Mouse (Mus musculus): ENCODE results near the gene Cenpp. TPM values are rescaled to one million over a fixed set of nuclear protein-coding genes. Genes with fewer than 3 reads are reported as not detected.

The Cenpp gene
- total and polyA plus RNA-seq, 2 experiments from 2014 or later = 6.9 to 9.0 TPM

DNA sequence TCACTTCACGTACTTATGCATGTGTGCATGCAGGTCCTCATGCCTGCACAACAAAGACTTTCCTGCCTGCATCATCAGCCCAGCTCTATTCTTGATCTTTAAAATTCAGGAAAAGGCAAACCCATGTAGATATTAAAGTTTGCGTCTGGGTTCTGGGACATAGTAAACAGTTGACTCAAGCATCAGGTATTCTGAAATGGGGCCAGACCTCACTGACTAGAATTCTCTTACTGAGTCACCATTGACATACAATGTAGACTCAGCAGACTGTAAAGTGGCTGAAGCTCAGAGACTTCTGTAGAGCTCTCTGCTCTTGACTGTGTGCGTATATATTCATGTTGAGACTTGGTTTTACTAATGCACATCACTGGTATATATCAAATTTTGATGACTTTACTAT lies 103.0 kb downstream of the Cenpp start:
- Histone ChIP-seq H3K9me3 (ENCODE audit: low read length) (no peaks in the 10 kb centered on the region), H3K4me1 (ENCODE audit: insufficient read depth) (no peaks in the 10 kb centered on the region), H3K9ac (no peak overlapping the region), H3K27ac (ENCODE audit: low read depth, low read length) (no peak overlapping the region), H3K4me3 (ENCODE audit: low read depth, low read length) (no peak overlapping the region), H3K4me2 (ENCODE audit: low read depth) (no peak overlapping the region), H3K36me3 (ENCODE audit: insufficient read depth) (no peaks in the 10 kb centered on the region), H3K27me3 (ENCODE audit: insufficient read depth, low read length) (no peaks in the 10 kb centered on the region)
- TF ChIP-seq CTCF (IDR thresholded peaks at IDR 0.05; ENCODE audit: low read depth) = no peak
- DNase-seq (no peak), ATAC-seq (no peak)
- WGBS = 96% methylated on average over 3 of the region's 3 CpGs

DNA sequence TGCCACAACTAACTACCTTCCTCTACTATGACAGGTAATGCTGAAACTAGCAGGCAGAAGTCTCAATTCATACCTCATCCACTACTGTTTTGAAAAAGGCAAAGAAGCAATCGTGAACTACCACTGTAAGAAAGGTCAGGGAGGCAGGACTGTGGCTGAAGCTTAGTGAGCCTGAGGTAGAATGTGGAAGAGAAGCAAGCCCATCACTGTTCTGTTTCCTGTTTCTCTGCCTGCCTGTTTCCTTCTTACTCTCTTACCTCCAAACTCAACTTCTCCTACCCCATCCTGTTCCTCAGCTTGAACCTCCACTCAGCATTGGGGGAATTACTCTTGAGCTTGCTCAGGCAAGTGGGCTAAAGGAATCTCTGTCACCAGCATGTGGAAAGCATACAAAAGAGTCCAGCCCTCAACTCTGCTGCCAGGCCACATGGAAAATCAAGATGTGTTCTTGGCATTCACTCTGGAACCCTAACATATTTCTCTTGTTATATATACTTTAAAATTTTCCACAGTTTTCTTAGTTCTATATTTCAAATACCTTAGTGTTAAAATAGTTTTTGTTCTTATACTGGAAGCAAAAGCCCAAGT lies 104.9 kb downstream of the Cenpp start:
- H3K4me2 ChIP-seq (ENCODE audit: low read depth) = no peak overlapping the region
- DNase-seq (no peak), ATAC-seq (no peak)
- no peak for TF ChIP-seq CTCF (IDR thresholded peaks at IDR 0.05; ENCODE audit: low read depth)
- 76% methylated on average over 1 of the region's 1 CpGs for WGBS
- no peak overlapping the region for H3K4me3 ChIP-seq (ENCODE audit: low read depth, low read length)
- H3K27me3 ChIP-seq (ENCODE audit: insufficient read depth, low read length) = no peaks in the 10 kb centered on the region
- H3K27ac ChIP-seq (ENCODE audit: low read depth, low read length) = no peak overlapping the region
- H3K9ac ChIP-seq = no peak overlapping the region
- H3K4me1 ChIP-seq (ENCODE audit: insufficient read depth) = no peaks in the 10 kb centered on the region
- H3K36me3 ChIP-seq (ENCODE audit: insufficient read depth) = no peaks in the 10 kb centered on the region
- no peaks in the 10 kb centered on the region for H3K9me3 ChIP-seq (ENCODE audit: low read length)

DNA sequence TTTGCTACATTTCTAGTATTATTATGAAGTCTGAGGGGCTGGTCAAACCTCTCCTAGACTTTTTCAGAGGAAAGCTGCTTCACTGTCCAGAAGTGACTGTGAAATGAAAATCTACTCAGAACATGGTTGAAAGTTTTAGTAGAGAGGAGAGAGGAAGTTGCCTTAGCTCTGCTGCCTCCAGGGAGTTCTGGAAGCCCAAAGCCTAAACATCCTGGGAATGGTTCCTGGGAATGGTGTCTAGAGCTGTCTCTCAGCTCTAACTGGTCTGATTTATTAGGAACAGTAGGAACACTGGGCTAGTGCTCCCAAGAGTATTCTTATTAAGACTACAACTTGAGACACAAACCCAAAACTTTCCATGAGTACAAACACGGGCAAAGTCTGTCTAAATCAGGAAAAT lies 106.1 kb downstream of the Cenpp start:
- H3K4me2 ChIP-seq (ENCODE audit: low read depth) = no peak overlapping the region
- no peaks in the 10 kb centered on the region for H3K27me3 ChIP-seq (ENCODE audit: insufficient read depth, low read length)
- H3K36me3 ChIP-seq (ENCODE audit: insufficient read depth) = no peaks in the 10 kb centered on the region
- 85% methylated on average over 1 of the region's 1 CpGs for WGBS
- DNase-seq = no peak
- no peak overlapping the region for H3K27ac ChIP-seq (ENCODE audit: low read depth, low read length)
- TF ChIP-seq CTCF (IDR thresholded peaks at IDR 0.05; ENCODE audit: low read depth) = no peak
- no peaks in the 10 kb centered on the region for H3K4me1 ChIP-seq (ENCODE audit: insufficient read depth)
- no peak for ATAC-seq
- H3K9ac ChIP-seq = no peak overlapping the region
- H3K4me3 ChIP-seq (ENCODE audit: low read depth, low read length) = no peak overlapping the region
- no peaks in the 10 kb centered on the region for H3K9me3 ChIP-seq (ENCODE audit: low read length)

DNA sequence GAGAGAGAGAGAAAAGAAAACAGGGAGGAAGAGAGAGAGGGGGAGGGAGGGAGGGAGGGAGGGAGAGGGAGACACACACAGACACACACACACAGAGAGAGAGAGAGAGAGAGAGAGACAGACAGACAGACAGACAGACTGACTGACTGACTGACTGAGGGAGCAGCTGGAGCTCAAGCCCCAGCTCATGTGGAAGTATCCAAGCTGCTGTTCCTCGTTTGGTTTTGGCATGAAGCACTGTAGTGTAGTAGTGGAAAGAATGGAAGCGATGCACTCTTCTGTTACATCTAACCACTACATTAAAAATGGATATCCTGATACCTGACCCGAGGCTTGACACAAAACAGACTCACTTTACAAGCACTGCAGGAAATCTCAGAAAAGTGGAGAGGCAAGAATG lies 106.9 kb downstream of the Cenpp start:
- ATAC-seq = no peak
- 59% methylated on average over 3 of the region's 3 CpGs for WGBS
- Histone ChIP-seq H3K36me3 (ENCODE audit: insufficient read depth) (no peaks in the 10 kb centered on the region), H3K4me1 (ENCODE audit: insufficient read depth) (no peaks in the 10 kb centered on the region), H3K27ac (ENCODE audit: low read depth, low read length) (no peak overlapping the region), H3K9me3 (ENCODE audit: low read length) (no peaks in the 10 kb centered on the region), H3K9ac (no peak overlapping the region), H3K27me3 (ENCODE audit: insufficient read depth, low read length) (no peaks in the 10 kb centered on the region), H3K4me2 (ENCODE audit: low read depth) (no peak overlapping the region), H3K4me3 (ENCODE audit: low read depth, low read length) (no peak overlapping the region)
- TF ChIP-seq CTCF (IDR thresholded peaks at IDR 0.05; ENCODE audit: low read depth) = no peak
- DNase-seq = no peak

DNA sequence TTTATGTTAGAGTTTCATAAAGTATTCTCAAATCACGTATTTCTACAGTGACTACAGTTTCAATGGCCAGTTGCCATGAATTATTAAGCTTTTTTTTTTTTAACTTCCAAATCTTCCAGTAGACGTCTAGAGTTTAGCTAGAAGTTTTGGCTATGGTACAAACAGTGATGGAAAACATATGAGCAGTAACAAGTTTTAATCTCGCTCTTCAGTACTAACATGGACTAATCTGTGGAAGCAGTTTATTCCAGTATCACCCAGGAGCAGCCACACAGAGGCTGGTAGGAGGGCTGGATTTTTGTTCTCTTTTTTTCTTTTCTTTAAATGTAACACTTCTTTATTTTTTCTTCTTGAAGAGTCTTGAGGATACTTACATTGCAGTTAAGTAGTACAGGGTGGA lies 108.3 kb downstream of the Cenpp start, which contains the start of gene Aspn:
Gene Aspn, plus strand, starts transcription at position 165 of the 400 bp plus-strand sequence.
- Histone ChIP-seq H3K27ac (ENCODE audit: low read depth, low read length) (no peak within 1 kb of the TSS), H3K9ac (no peak within 1 kb of the TSS), H3K36me3 (ENCODE audit: insufficient read depth) (no peaks in the 10 kb centered on the region), H3K9me3 (ENCODE audit: low read length) (no peaks in the 10 kb centered on the region), H3K27me3 (ENCODE audit: insufficient read depth, low read length) (no peaks in the 10 kb centered on the region), H3K4me3 (ENCODE audit: low read depth, low read length) (no peak within 1 kb of the TSS), H3K4me1 (ENCODE audit: insufficient read depth) (no peaks in the 10 kb centered on the region), H3K4me2 (ENCODE audit: low read depth) (no peak within 1 kb of the TSS)
- no peak for ATAC-seq
- no peak for DNase-seq
- TF ChIP-seq CTCF (IDR thresholded peaks at IDR 0.05; ENCODE audit: low read depth) = no peak
- 73% methylated on average over 3 of the region's 3 CpGs for WGBS

DNA sequence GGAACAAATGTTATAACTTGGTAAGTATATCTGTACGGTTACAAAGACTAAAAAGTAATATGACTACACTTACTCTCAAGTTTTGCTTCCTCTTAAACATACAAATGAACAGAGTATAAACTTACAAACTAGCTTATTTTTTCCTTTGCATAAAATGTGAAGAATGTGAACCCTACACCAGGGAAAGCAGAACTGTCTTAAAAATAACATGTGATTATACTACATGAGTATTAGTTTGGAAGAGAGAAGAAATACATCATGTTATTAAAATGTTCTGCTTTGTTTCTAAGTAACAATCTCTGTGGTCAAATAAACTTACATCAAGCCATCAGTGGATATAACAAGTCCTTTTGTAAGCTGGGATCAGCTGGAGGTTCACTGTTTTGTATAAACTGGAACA lies 113.9 kb downstream of the Cenpp start:
- 84% methylated on average over 1 of the region's 1 CpGs for WGBS
- H3K9ac ChIP-seq = no peak overlapping the region
- TF ChIP-seq CTCF (IDR thresholded peaks at IDR 0.05; ENCODE audit: low read depth) = no peak
- no peaks in the 10 kb centered on the region for H3K27me3 ChIP-seq (ENCODE audit: insufficient read depth, low read length)
- no peaks in the 10 kb centered on the region for H3K9me3 ChIP-seq (ENCODE audit: low read length)
- H3K4me2 ChIP-seq (ENCODE audit: low read depth) = no peak overlapping the region
- H3K27ac ChIP-seq (ENCODE audit: low read depth, low read length) = no peak overlapping the region
- H3K36me3 ChIP-seq (ENCODE audit: insufficient read depth) = no peaks in the 10 kb centered on the region
- no peak for DNase-seq
- ATAC-seq = no peak
- H3K4me3 ChIP-seq (ENCODE audit: low read depth, low read length) = no peak overlapping the region
- H3K4me1 ChIP-seq (ENCODE audit: insufficient read depth) = no peaks in the 10 kb centered on the region

DNA sequence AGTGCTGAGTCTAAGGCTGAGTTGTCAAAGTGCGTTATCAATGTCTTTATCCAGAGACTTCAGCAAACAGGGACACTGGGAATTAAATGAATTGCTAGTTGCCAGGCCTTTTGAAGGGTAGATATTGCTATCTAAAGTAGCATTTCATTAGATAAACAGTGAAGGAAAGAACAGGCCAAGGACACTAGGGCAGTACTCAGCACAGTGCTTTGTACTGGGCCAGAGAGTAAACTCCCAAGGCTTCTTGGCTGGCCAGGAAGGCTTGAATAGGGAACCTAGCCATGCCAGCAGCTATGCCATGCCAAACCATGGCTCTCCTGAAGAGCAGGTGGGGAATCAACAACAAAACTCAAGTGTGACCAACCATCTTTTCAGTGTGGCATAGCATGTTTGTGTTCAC lies 115.6 kb downstream of the Cenpp start:
- ATAC-seq (no peak), DNase-seq (no peak)
- H3K4me2 ChIP-seq (ENCODE audit: low read depth) = no peak overlapping the region
- no peaks in the 10 kb centered on the region for H3K4me1 ChIP-seq (ENCODE audit: insufficient read depth)
- H3K27me3 ChIP-seq (ENCODE audit: insufficient read depth, low read length) = no peaks in the 10 kb centered on the region
- WGBS = 100% methylated on average over 1 of the region's 1 CpGs
- no peak overlapping the region for H3K9ac ChIP-seq
- no peak overlapping the region for H3K4me3 ChIP-seq (ENCODE audit: low read depth, low read length)
- no peak overlapping the region for H3K27ac ChIP-seq (ENCODE audit: low read depth, low read length)
- no peaks in the 10 kb centered on the region for H3K36me3 ChIP-seq (ENCODE audit: insufficient read depth)
- H3K9me3 ChIP-seq (ENCODE audit: low read length) = no peaks in the 10 kb centered on the region
- TF ChIP-seq CTCF (IDR thresholded peaks at IDR 0.05; ENCODE audit: low read depth) = no peak

Data from forebrain, postnatal 0 days (tissue).